Mouse (Mus musculus): ENCODE measurements around the gene 4930544D05Rik.

DNA sequence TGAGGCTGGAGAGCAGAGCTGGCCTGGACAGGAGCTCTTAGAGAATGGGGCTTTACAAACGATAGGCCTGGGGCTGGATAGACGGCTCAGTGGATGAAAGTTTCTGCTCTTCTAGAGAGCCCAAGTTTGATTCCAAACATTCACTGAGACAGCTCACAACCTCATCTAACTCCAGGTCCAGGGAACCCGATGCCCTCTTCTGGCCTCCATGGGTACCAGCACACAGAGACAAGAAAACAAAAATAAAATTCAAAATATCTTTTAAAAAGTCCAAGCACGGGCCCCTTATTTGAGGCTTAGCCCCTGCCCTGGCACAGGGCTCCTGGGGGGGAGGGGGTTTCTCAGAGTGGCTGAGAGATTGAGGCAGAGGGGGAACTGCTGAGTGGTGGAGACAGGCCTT, 4.9 kb upstream of the 4930544D05Rik start:
- TF ChIP-seq HCFC1 (IDR thresholded peaks at IDR 0.05; ENCODE audit: borderline replicate concordance, insufficient read depth, low read length) (no peak), MAFK (IDR thresholded peaks at IDR 0.05; ENCODE audit: insufficient read depth, low read depth, low read length) (no peak), ZNF384 (IDR thresholded peaks at IDR 0.05; ENCODE audit: low read depth, low read length) (no peak)

Data from ES-E14 (cell line).